Mouse (Mus musculus): ENCODE measurements around the gene Mrpl16. TPM values are rescaled to one million over a fixed set of nuclear protein-coding genes. Genes with fewer than 3 reads are reported as not detected.

Mrpl16 gene
- polyA plus RNA-seq, 1 experiment from 2014 or later = 39.7 TPM

GRCm38 (mm10) chr19:11813136-11813535, 42.9 kb downstream of the Mrpl16 start:
- Histone ChIP-seq H3K4me3 (replicated peaks; ENCODE audit: low read length) (no peak overlapping the region), H3K9me3 (ENCODE audit: control insufficient read depth, low read length) (no peaks in the 10 kb centered on the region), H3K4me1 (replicated peaks; ENCODE audit: control insufficient read depth, insufficient read depth, low read length) (peaks cover 8% of the 10 kb centered on the region), H3K27me3 (replicated peaks; ENCODE audit: control insufficient read depth, insufficient read depth, low read length) (peaks cover 8% of the 10 kb centered on the region; the same call in 1 of the 2 replicates), H3K4me2 (ENCODE audit: low read length) (no peak overlapping the region), H3K27ac (ENCODE audit: low read length) (no peak overlapping the region), H3K36me3 (ENCODE audit: control insufficient read depth, insufficient read depth) (no peaks in the 10 kb centered on the region), H3K9ac (replicated peaks; ENCODE audit: low read depth, low read length) (no peak overlapping the region)
- ATAC-seq = no peak
- WGBS = 53% methylated on average over 4 of the region's 4 CpGs

- no peak overlapping the region for H3K27ac ChIP-seq (ENCODE audit: low read length)
- H3K36me3 ChIP-seq (ENCODE audit: control insufficient read depth, insufficient read depth) = no peaks in the 10 kb centered on the region
- H3K9ac ChIP-seq (replicated peaks; ENCODE audit: low read depth, low read length) = no peak overlapping the region
- H3K4me1 ChIP-seq (replicated peaks; ENCODE audit: control insufficient read depth, insufficient read depth, low read length) = peaks cover 11% of the 10 kb centered on the region
- H3K27me3 ChIP-seq (replicated peaks; ENCODE audit: control insufficient read depth, insufficient read depth, low read length) = peaks cover 10% of the 10 kb centered on the region; the same call in 1 of the 2 replicates
- H3K4me2 ChIP-seq (ENCODE audit: low read length) = no peak overlapping the region
- H3K9me3 ChIP-seq (ENCODE audit: control insufficient read depth, low read length) = no peaks in the 10 kb centered on the region
- ATAC-seq = no peak
- H3K4me3 ChIP-seq (replicated peaks; ENCODE audit: low read length) = no peak overlapping the region
- 4% methylated on average over 8 of the region's 8 CpGs for WGBS
Measured at GRCm38 (mm10) chr19:11813649-11814048, 43.5 kb downstream of the Mrpl16 start.

GRCm38 (mm10) chr19:11814742-11815333, 44.6 kb downstream of the Mrpl16 start:
- H3K27me3 ChIP-seq (replicated peaks; ENCODE audit: control insufficient read depth, insufficient read depth, low read length) = peaks cover 15% of the 10 kb centered on the region
- no peak overlapping the region for H3K9ac ChIP-seq (replicated peaks; ENCODE audit: low read depth, low read length)
- 84% methylated on average over 6 of the region's 6 CpGs for WGBS
- ATAC-seq = no peak
- no peaks in the 10 kb centered on the region for H3K36me3 ChIP-seq (ENCODE audit: control insufficient read depth, insufficient read depth)
- H3K4me2 ChIP-seq (ENCODE audit: low read length) = no peak overlapping the region
- H3K9me3 ChIP-seq (ENCODE audit: control insufficient read depth, low read length) = no peaks in the 10 kb centered on the region
- H3K4me1 ChIP-seq (replicated peaks; ENCODE audit: control insufficient read depth, insufficient read depth, low read length) = peaks cover 17% of the 10 kb centered on the region
- no peak overlapping the region for H3K4me3 ChIP-seq (replicated peaks; ENCODE audit: low read length)
- no peak overlapping the region for H3K27ac ChIP-seq (ENCODE audit: low read length)

- Histone ChIP-seq H3K9ac (replicated peaks; ENCODE audit: low read depth, low read length) (no peak overlapping the region), H3K27ac (ENCODE audit: low read length) (no peak overlapping the region), H3K36me3 (ENCODE audit: control insufficient read depth, insufficient read depth) (no peaks in the 10 kb centered on the region), H3K27me3 (replicated peaks; ENCODE audit: control insufficient read depth, insufficient read depth, low read length) (peaks cover 22% of the 10 kb centered on the region), H3K4me2 (ENCODE audit: low read length) (no peak overlapping the region), H3K4me1 (replicated peaks; ENCODE audit: control insufficient read depth, insufficient read depth, low read length) (peaks cover 22% of the 10 kb centered on the region), H3K4me3 (replicated peaks; ENCODE audit: low read length) (no peak overlapping the region), H3K9me3 (ENCODE audit: control insufficient read depth, low read length) (no peaks in the 10 kb centered on the region)
- WGBS = 63% methylated on average over 6 of the region's 6 CpGs
- no peak for ATAC-seq
Measured at GRCm38 (mm10) chr19:11816706-11817105, 46.5 kb downstream of the Mrpl16 start.

- H3K4me1 ChIP-seq (replicated peaks; ENCODE audit: control insufficient read depth, insufficient read depth, low read length) = peaks cover 20% of the 10 kb centered on the region
- WGBS = 12% methylated on average over 5 of the region's 5 CpGs
- no peak for ATAC-seq
- no peak overlapping the region for H3K9ac ChIP-seq (replicated peaks; ENCODE audit: low read depth, low read length)
- H3K27ac ChIP-seq (ENCODE audit: low read length) = no peak overlapping the region
- peaks cover 22% of the 10 kb centered on the region for H3K27me3 ChIP-seq (replicated peaks; ENCODE audit: control insufficient read depth, insufficient read depth, low read length)
- no peaks in the 10 kb centered on the region for H3K9me3 ChIP-seq (ENCODE audit: control insufficient read depth, low read length)
- H3K4me2 ChIP-seq (ENCODE audit: low read length) = peak overlapping the region; percentile 96
- no peaks in the 10 kb centered on the region for H3K36me3 ChIP-seq (ENCODE audit: control insufficient read depth, insufficient read depth)
- H3K4me3 ChIP-seq (replicated peaks; ENCODE audit: low read length) = peak overlapping the region; percentile 75
Measured at GRCm38 (mm10) chr19:11817586-11817985, 47.4 kb downstream of the Mrpl16 start.

GRCm38 (mm10) chr19:11818199-11819142, 48.3 kb downstream of the Mrpl16 start:
- Histone ChIP-seq H3K9me3 (ENCODE audit: control insufficient read depth, low read length) (no peaks in the 10 kb centered on the region), H3K27ac (ENCODE audit: low read length) (no peak overlapping the region), H3K27me3 (replicated peaks; ENCODE audit: control insufficient read depth, insufficient read depth, low read length) (peaks cover 22% of the 10 kb centered on the region), H3K4me3 (replicated peaks; ENCODE audit: low read length) (peak overlapping the region; percentile 75), H3K4me1 (replicated peaks; ENCODE audit: control insufficient read depth, insufficient read depth, low read length) (peaks cover 20% of the 10 kb centered on the region), H3K4me2 (ENCODE audit: low read length) (peak overlapping the region; percentile 96), H3K36me3 (ENCODE audit: control insufficient read depth, insufficient read depth) (no peaks in the 10 kb centered on the region), H3K9ac (replicated peaks; ENCODE audit: low read depth, low read length) (peak overlapping the region; percentile 80)
- WGBS = under 1% methylated on average over 72 of the region's 83 CpGs
- ATAC-seq = peak; percentile 86

DNA sequence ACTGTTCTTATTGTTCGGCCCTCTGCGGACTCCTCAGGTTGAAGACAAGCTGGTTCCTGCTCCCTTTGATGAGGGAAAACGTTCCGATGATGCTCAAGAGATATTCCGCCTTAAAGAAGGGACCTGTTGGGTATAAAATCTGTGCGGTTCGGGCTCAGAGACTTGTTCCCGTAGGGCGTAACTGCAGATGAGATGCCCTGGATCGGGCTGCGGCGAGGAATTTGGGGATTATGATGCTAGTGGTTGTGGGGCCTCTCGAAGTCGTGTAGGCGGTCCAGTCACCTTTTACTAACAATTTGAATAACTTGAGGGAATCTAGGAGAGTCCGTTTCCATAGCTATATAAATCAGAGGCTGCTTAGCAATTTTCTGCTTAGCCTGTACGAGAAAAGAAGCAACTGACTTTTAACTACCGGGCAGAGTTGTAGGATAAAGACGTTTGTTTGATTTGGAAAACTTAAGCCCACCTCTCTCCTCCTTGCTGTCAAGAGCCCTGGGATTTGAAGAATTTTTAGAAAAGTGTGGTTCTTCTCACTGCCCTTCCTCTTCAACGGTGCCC, 49.0 kb downstream of the Mrpl16 start, which contains the start of gene Stx3:
Stx3 (minus strand) TSS at position 261 of the 558 bp plus-strand sequence.
- peak within 1 kb of the TSS; percentile 75 for H3K4me3 ChIP-seq (replicated peaks; ENCODE audit: low read length)
- H3K27me3 ChIP-seq (replicated peaks; ENCODE audit: control insufficient read depth, insufficient read depth, low read length) = peaks cover 22% of the 10 kb centered on the region
- 0% methylated on average over 20 of the region's 20 CpGs for WGBS

DNA sequence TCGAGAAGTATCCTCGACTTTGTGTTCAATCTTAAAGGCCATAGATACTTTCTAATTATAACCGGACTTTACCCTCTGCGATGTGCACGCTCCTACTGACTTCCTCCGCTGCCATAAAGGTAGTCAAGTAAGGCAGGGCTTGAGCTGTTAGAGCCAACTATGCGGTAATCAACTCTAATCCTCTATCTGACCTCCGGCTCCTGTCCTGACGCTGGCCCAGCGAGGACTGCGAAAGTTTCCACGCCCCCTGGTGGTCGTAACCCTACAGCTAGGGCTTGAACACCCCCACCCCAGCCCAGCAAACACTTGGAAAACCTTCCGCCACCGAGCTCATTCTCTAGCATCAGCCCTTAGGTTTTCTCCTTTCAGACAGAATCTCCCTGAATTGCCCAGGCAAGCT, 49.6 kb downstream of the Mrpl16 start:
- WGBS = under 1% methylated on average over 15 of the region's 15 CpGs
- H3K4me1 ChIP-seq (replicated peaks; ENCODE audit: control insufficient read depth, insufficient read depth, low read length) = peaks cover 20% of the 10 kb centered on the region
- H3K9ac ChIP-seq (replicated peaks; ENCODE audit: low read depth, low read length) = no peak overlapping the region
- H3K27me3 ChIP-seq (replicated peaks; ENCODE audit: control insufficient read depth, insufficient read depth, low read length) = peaks cover 22% of the 10 kb centered on the region
- H3K9me3 ChIP-seq (ENCODE audit: control insufficient read depth, low read length) = no peaks in the 10 kb centered on the region
- peak overlapping the region; percentile 75 for H3K4me3 ChIP-seq (replicated peaks; ENCODE audit: low read length)
- H3K4me2 ChIP-seq (ENCODE audit: low read length) = peak overlapping the region; percentile 96
- ATAC-seq = peak; percentile 65
- H3K27ac ChIP-seq (ENCODE audit: low read length) = no peak overlapping the region
- no peaks in the 10 kb centered on the region for H3K36me3 ChIP-seq (ENCODE audit: control insufficient read depth, insufficient read depth)

More for the DNA sequence above, 49.0 kb downstream of the Mrpl16 start, which contains the start of gene Stx3:
- no peak; the same call in none of the 2 replicates for ATAC-seq
- Histone ChIP-seq H3K4me1 (replicated peaks; ENCODE audit: control insufficient read depth, insufficient read depth, low read length) (peaks cover 20% of the 10 kb centered on the region), H3K36me3 (ENCODE audit: control insufficient read depth, insufficient read depth) (no peaks in the 10 kb centered on the region), H3K27ac (ENCODE audit: low read length) (no peak within 1 kb of the TSS), H3K9ac (replicated peaks; ENCODE audit: low read depth, low read length) (peak within 1 kb of the TSS; percentile 80), H3K4me2 (ENCODE audit: low read length) (peak within 1 kb of the TSS; percentile 96), H3K9me3 (ENCODE audit: control insufficient read depth, low read length) (no peaks in the 10 kb centered on the region)

DNA sequence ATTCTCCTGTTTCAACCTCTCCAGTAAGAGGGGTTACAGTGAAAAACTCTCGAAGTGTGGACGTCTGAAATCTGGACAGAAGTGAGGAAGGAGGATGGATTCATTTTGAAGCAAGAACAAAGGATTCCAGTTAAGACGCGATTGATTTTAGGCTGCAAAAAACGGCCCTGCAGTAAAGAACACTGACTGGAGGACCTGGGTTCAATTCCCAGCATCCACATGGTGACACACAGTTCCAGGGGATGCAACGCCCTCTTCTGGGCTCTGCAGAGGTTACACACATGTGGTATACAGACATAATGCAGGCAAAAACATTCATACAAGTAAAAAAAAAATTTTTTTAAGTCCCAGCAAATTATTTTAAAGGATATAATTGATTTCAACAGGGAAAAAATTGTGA, 50.0 kb downstream of the Mrpl16 start:
- Histone ChIP-seq H3K27ac (ENCODE audit: low read length) (no peak overlapping the region), H3K4me1 (replicated peaks; ENCODE audit: control insufficient read depth, insufficient read depth, low read length) (peaks cover 20% of the 10 kb centered on the region), H3K36me3 (ENCODE audit: control insufficient read depth, insufficient read depth) (no peaks in the 10 kb centered on the region), H3K9me3 (ENCODE audit: control insufficient read depth, low read length) (no peaks in the 10 kb centered on the region), H3K4me3 (replicated peaks; ENCODE audit: low read length) (peak overlapping the region; percentile 75), H3K27me3 (replicated peaks; ENCODE audit: control insufficient read depth, insufficient read depth, low read length) (peaks cover 22% of the 10 kb centered on the region), H3K9ac (replicated peaks; ENCODE audit: low read depth, low read length) (no peak overlapping the region), H3K4me2 (ENCODE audit: low read length) (peak overlapping the region; percentile 96)
- ATAC-seq = no peak
- WGBS = 26% methylated on average over 6 of the region's 6 CpGs

Measured in forebrain, embryonic 16.5 days (tissue).